Mouse (Mus musculus) left cerebral cortex, adult 18-20 months (tissue): Measurements from ENCODE around the gene Skap2. TPM values are rescaled to one million over a fixed set of nuclear protein-coding genes. Genes with fewer than 3 reads are reported as not detected.

Experiments
- DNase-seq, 2 experiments: peaks; one replicate each; pipeline ENCODE4 v3.0.0; 2021 to 2022; ENCODE audit warnings: low spot score in 2 of 2, mixed read lengths in 1 of 2
- total RNA-seq, 2 experiments: library from RNA; stranded (reverse); gene quantifications; 2 replicates each; pipeline ENCODE4 v1.2.3; 2021

Skap2 gene
- total RNA-seq, 2 experiments from 2014 or later, result 15.9 to 16.5 TPM

- DNase-seq, result no peak
Observed at GRCm38 (mm10) chr6:51850030-51850817, 162.1 kb downstream of the Skap2 start.

- DNase-seq, result no peak
Observed at GRCm38 (mm10) chr6:51849561-51849960, 162.8 kb downstream of the Skap2 start.

DNA sequence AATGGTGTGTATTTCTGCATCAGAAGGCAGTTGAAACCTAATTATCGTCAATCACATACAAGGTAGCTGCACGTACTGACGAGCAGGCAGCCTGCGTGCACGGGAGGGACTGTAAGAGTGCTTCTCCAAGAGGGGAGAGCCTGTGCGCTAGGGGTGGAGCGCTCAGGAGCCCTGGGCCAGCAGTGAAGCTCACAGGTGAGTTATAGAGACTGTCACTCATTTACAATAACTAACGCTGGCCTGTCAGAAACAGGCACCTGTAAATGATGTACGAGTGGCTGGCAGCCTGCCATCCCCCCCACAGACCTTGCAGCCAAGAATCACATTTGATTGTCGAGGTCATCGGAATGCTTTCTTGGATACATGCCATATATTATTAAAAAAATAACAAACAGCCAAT lies 168.2 kb downstream of the Skap2 start:
- no peak for DNase-seq

DNA sequence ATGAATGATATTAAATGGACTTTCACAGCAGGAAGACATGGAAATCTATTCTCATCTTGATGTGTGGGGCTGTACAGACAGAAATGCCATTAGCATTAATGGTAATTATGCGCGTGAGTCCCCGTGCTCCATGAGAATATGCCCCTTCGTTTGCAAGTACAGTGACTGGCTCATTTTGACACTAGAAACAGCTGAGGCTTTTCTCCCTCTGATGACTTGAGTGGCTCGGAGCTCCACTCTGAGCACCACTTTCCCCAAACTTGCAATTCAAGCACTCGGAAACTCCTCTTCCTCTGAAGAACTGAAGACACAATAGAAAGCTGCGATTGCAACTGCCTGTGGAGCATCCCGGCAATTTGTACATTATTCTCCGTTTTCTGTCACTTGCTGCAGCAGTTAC lies 169.3 kb downstream of the Skap2 start:
- DNase-seq, result no peak

- no peak for DNase-seq
Observed at GRCm38 (mm10) chr6:51838177-51838576, 174.2 kb downstream of the Skap2 start.

DNA sequence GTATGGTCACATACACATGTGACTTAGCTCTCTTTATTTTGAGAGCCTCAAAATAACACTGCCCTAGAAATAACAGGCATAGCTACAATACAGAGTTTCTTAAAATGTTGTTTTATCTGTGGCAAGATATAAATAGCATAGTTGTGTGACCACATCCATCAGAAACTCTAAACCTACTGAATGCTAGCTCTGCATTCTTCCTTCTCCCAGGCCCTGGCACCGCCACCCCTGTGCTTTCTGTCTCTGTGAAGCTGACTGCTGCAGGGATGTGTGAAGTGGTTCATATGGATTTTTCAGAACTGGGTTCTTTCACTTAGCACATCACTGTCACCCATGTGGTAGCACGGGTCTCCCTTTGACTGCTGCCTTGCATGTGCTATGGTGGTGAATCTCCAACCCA lies 179.0 kb downstream of the Skap2 start:
- no peak for DNase-seq

DNA sequence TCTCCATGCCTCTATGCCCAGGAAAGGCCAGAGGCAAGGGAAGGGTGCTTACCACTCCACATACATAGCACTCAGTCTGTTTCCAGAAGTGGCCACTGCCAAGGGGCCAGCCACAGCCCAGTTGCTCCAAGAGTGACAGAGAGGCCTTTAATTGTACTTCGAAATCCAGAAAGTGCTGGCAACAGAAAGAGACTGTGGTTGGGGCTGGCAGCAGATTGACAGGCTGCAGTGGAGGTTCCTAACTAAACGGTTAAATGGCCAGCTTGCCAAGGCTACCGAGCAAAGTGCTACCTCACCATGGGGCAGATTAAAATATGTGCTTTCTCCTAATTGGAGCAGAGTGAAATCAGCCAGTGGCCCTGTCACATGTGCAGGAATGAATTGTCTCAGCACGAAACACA lies 186.7 kb downstream of the Skap2 start:
- DNase-seq, result no peak

- DNase-seq, result no peak
Observed at GRCm38 (mm10) chr6:51824136-51824830, 188.1 kb downstream of the Skap2 start.

GRCm38 (mm10) chr6:51822049-51822448 lies 190.3 kb downstream of the Skap2 start:
- DNase-seq, result no peak

- DNase-seq, result no peak
Observed at GRCm38 (mm10) chr6:51820853-51821252, 191.5 kb downstream of the Skap2 start.

DNA sequence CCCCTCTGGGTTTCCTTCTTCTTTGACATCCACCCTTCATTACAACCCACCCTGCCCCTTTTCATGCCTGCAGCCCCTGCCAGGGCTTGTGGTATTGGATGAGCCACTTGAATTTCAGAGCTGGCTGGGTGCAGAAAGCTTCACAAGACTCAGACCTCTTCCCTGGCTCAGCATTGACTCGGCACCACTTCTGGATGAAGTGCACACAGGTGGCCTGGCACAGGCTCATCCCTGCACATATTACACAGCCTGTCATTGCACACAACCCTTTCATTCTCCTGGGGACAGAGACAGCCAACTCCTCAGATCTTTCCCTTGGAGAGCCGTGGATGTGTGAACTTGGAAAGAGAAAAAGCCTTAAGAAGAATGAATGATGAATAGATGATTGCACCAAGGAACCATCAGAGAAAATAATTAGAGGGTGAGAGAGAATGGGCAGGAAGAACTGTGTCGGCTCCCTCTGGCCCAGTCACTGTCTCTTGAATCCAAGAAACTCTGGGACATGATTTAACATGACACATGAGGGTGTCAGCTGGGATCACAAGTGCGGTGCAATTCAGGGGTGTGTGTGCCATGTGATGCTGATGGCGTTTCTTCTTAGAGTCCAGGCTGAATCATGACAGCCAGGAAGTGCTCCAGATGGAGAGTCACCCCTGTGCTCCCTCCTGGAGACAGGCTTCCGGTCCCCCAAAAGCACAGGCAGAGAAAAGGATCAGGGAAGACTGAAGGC lies 195.3 kb downstream of the Skap2 start:
- no peak for DNase-seq

GRCm38 (mm10) chr6:51810906-51811305 lies 201.4 kb downstream of the Skap2 start:
- no peak for DNase-seq

DNA sequence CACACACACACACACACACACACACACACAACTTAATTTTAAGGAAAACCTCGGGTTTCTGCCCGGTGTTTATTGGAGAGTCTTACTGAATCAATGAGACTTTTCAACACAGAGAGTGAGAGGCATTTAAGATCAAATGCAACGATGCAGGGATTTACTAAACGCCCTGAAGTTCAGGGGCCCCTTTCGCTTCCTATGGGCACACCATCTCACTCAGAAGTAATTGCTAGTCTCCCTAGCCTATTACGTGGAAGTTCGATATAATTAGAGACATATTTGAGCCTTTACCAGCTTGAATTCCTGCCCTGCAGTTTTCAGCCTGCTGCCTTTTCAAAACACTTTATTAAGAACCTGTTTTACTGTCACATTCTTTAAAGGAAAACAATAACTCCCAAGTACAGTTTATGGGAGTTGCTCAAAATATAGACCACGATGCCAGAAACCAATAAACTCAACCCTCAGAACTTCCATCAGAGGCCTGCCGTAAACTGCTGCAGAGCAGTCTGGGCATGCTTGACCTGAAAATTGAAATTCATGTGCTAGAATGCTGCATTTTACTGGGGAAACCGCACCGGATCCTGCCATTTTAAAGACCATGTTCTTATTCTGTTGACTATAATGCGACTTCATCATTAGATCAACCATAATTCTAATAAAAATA lies 203.1 kb downstream of the Skap2 start:
- DNase-seq, result no peak

DNA sequence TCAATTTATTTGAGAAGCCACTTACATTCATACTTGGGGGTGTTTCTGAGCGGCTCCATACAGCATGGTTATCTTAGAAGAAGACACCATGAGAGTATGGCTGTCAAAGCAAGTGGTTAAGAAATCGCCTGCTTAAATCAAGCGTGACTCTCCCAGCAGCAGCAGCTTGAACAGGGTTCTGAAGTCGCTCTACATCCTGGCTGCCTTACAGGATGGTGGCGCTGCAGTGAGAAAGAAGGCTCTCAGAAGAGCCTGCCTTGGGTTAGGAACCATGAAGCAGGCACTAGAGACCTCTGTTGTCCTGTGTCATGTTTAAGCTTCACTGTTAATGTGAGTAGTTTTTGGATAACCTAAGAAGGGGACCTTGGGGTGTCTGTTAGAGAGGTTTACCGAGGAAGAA lies 204.3 kb downstream of the Skap2 start:
- DNase-seq, result no peak

Other genes with a start within 250 kb of the Skap2 start
- gene Hoxa1, start 145.8 kb upstream of the Skap2 start, total RNA-seq, result not detected
- gene Hoxa2, start 152.3 kb upstream of the Skap2 start, total RNA-seq, result not detected
- gene 5730596B20Rik, start 164.9 kb upstream of the Skap2 start, total RNA-seq, result not detected
- gene Hoxa4, start 179.2 kb upstream of the Skap2 start, total RNA-seq, result not detected
- gene Hoxa5, start 192.0 kb upstream of the Skap2 start, total RNA-seq, result not detected
- not detected for gene Hoxa6, start 196.2 kb upstream of the Skap2 start, total RNA-seq
- not detected for gene Hoxa3, start 200.8 kb upstream of the Skap2 start, total RNA-seq
- gene Gm28308, start 200.8 kb upstream of the Skap2 start, total RNA-seq, result not detected
- gene Hoxa7, start 209.3 kb upstream of the Skap2 start, total RNA-seq, result not detected
- gene Hoxa9, start 218.5 kb upstream of the Skap2 start, total RNA-seq, result not detected
- not detected for gene Hoxa10, start 228.3 kb upstream of the Skap2 start, total RNA-seq
- not detected for gene Hoxa11, start 233.3 kb upstream of the Skap2 start, total RNA-seq
- not detected for gene Hoxa13, start 248.3 kb upstream of the Skap2 start, total RNA-seq